Mouse (Mus musculus): ENCODE measurements at regions not wholly inside any gene's neighbourhood (a gene's known extent, or its start where the extent isn't known, plus 50 kb on each side); places are given as distances from the start of the nearest gene placed in this dataset.

DNA sequence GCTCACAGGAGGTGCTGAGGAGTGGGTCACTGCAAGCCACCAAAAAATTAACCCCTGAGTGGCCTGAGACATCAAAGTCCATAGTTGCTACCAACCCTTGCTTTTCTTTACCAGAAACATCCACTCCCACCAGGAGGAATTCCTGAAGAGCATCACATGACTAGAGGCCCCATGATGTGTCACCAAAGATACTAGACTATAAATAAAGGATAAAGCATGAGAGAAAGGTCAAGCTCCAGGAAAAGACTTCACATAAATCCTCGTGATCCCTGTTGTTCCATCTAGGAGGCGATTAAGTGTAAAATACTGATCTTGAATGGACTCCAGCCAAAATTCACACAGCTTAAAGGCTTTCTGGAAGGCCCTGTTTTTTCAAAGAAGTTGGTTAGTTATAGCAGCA, 190.6 kb downstream of the Adamts15 start:
- no peak overlapping the region for H3K4me3 ChIP-seq (ENCODE audit: control insufficient read depth, low read depth, low read length)

DNA sequence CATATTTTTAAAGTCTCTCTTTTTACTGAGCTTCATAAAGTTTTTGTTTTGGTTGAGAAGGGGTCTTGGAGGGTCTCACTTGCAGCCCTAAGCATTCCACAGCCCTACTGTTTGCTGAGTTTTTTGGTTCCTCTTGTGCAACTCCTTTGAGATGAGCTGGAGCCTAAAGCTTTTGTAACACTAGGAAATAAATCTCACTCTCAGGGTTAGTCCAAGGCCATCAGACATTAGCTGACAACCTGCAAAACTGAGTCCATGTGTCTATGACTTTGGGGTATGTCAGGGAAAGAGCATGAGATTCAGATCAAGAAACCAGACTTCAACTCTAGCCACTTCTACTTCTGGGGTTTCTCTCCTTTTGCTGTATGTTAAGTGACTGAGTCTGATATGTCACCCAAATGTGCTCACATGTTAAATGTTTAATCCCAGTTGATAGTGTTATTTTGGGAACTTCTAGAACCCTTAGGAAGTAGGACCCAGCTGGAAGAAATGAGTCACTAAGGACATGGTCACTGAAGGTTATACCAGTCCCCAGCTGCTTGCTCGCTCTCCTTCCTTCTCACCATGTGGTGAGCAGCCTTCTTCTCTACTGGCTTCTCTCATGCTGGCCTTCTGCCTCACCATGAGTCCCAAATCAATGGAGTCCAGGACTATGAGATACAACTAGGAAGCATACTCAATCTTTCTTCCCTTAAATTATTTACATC, 198.7 kb downstream of the Adamts15 start:
- Histone ChIP-seq H3K4me1 (ENCODE audit: control insufficient read depth, insufficient read depth, low read length) (no peaks in the 10 kb centered on the region), H3K36me3 (ENCODE audit: control insufficient read depth, insufficient read depth, low read length) (no peaks in the 10 kb centered on the region), H3K27ac (ENCODE audit: control insufficient read depth, insufficient read depth, low read depth, low read length) (no peak overlapping the region), H3K27me3 (ENCODE audit: control insufficient read depth, insufficient read depth, low read length) (no peaks in the 10 kb centered on the region), H3K4me3 (ENCODE audit: control insufficient read depth, low read depth, low read length) (no peak overlapping the region)
- TF ChIP-seq CTCF (IDR thresholded peaks at IDR 0.05; ENCODE audit: control insufficient read depth, insufficient read depth, insufficient replicate concordance, low read depth, low read length) (no peak), POLR2A (IDR thresholded peaks at IDR 0.05; ENCODE audit: control insufficient read depth, low read depth, low read length) (no peak)

More for the DNA sequence above, 190.6 kb downstream of the Adamts15 start:
- H3K27ac ChIP-seq (ENCODE audit: control insufficient read depth, insufficient read depth, low read depth, low read length): no peak overlapping the region
- H3K27me3 ChIP-seq (ENCODE audit: control insufficient read depth, insufficient read depth, low read length): no peaks in the 10 kb centered on the region
- H3K4me1 ChIP-seq (ENCODE audit: control insufficient read depth, insufficient read depth, low read length): no peaks in the 10 kb centered on the region
- H3K36me3 ChIP-seq (ENCODE audit: control insufficient read depth, insufficient read depth, low read length): no peaks in the 10 kb centered on the region
- TF ChIP-seq POLR2A (IDR thresholded peaks at IDR 0.05; ENCODE audit: control insufficient read depth, low read depth, low read length) (no peak), CTCF (IDR thresholded peaks at IDR 0.05; ENCODE audit: control insufficient read depth, insufficient read depth, insufficient replicate concordance, low read depth, low read length) (no peak)

DNA sequence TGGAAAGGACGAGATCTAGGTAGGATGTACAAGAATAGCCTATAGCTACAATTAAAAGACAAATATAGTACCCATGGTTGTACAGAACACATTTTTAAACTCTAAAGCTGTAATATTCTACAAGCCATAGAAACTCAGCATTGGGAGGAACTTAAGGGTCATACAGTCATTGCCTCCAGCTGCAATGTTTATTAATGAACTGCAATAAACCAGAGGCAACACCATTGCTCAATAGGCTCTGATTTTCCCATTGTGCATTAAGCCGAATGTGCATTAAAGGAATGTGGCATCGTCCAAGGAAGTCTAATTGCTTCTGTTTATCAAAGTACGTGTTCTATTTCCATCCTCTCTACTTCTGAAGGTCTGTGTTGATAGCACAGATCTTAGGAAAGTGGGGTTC, 200.4 kb downstream of the Adamts15 start:
- H3K36me3 ChIP-seq (ENCODE audit: control insufficient read depth, insufficient read depth, low read length): no peaks in the 10 kb centered on the region
- no peak for TF ChIP-seq CTCF (IDR thresholded peaks at IDR 0.05; ENCODE audit: control insufficient read depth, insufficient read depth, insufficient replicate concordance, low read depth, low read length)
- no peak overlapping the region for H3K4me3 ChIP-seq (ENCODE audit: control insufficient read depth, low read depth, low read length)
- H3K27me3 ChIP-seq (ENCODE audit: control insufficient read depth, insufficient read depth, low read length): no peaks in the 10 kb centered on the region
- H3K4me1 ChIP-seq (ENCODE audit: control insufficient read depth, insufficient read depth, low read length): no peaks in the 10 kb centered on the region
- H3K27ac ChIP-seq (ENCODE audit: control insufficient read depth, insufficient read depth, low read depth, low read length): no peak overlapping the region

DNA sequence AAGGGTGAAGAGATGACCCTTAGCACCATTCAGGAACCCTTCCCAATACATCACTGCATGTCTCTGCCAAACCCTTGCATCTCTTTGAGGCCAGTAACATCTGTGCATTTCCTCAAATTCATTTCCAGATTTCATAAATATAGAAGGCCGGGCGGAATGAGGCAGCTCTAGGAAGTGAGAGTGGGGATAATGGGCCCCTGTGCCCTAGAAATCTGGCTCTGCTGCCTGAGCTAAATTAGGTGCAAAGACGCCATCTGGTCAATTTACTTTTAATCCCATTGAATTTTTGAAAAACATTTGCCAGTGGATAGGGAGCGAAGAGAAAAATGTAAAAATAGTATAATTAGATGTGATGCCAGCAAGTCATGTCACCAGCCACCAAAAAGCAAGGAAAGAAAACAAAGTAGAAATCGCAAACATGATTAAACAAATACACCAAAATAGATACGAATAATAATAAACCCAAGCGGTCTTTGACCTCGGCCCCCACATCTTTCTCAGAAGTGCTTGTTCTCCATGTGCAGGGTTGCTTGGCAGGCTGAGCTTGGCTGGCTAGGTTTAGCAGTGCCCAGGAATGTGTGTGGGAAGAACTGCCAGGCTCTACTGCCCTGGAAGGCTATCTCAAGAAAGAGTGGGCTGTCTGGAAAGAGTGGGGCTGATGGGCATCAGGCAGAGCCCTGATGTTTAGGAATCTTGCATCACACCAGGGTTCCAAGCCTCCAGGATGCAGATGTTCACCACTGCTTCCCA, 205.7 kb downstream of the Adamts15 start:
- no peaks in the 10 kb centered on the region for H3K27me3 ChIP-seq (ENCODE audit: control insufficient read depth, insufficient read depth, low read length)
- H3K36me3 ChIP-seq (ENCODE audit: control insufficient read depth, insufficient read depth, low read length): no peaks in the 10 kb centered on the region
- H3K27ac ChIP-seq (ENCODE audit: control insufficient read depth, insufficient read depth, low read depth, low read length): no peak overlapping the region
- H3K4me3 ChIP-seq (ENCODE audit: control insufficient read depth, low read depth, low read length): no peak overlapping the region
- TF ChIP-seq CTCF (IDR thresholded peaks at IDR 0.05; ENCODE audit: control insufficient read depth, insufficient read depth, insufficient replicate concordance, low read depth, low read length) (no peak), POLR2A (IDR thresholded peaks at IDR 0.05; ENCODE audit: control insufficient read depth, low read depth, low read length) (no peak)
- no peaks in the 10 kb centered on the region for H3K4me1 ChIP-seq (ENCODE audit: control insufficient read depth, insufficient read depth, low read length)

DNA sequence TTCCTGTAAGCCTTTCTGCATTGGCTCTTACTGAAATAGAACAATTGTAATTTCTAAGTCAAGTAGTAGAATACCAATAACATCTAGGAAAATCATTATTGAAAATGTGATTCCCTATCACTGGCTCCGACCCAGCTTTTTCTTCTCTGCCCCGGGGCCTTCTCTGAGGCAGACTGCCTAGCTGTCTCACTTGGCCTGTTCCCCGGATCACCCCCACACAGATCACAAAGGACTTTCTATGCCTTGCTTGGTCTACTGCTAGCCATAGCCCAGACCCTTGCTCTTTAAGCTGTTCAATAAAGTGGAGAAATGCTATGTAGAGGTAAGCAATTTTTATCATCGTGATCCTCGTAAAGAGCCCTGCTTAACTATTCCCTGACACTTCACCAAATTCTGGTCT, 212.1 kb downstream of the Adamts15 start:
- H3K4me3 ChIP-seq (ENCODE audit: control insufficient read depth, low read depth, low read length): no peak overlapping the region
- H3K27ac ChIP-seq (ENCODE audit: control insufficient read depth, insufficient read depth, low read depth, low read length): no peak overlapping the region
- H3K27me3 ChIP-seq (ENCODE audit: control insufficient read depth, insufficient read depth, low read length): no peaks in the 10 kb centered on the region
- no peak for TF ChIP-seq CTCF (IDR thresholded peaks at IDR 0.05; ENCODE audit: control insufficient read depth, insufficient read depth, insufficient replicate concordance, low read depth, low read length)
- no peak for TF ChIP-seq POLR2A (IDR thresholded peaks at IDR 0.05; ENCODE audit: control insufficient read depth, low read depth, low read length)
- H3K36me3 ChIP-seq (ENCODE audit: control insufficient read depth, insufficient read depth, low read length): no peaks in the 10 kb centered on the region
- H3K4me1 ChIP-seq (ENCODE audit: control insufficient read depth, insufficient read depth, low read length): no peaks in the 10 kb centered on the region

DNA sequence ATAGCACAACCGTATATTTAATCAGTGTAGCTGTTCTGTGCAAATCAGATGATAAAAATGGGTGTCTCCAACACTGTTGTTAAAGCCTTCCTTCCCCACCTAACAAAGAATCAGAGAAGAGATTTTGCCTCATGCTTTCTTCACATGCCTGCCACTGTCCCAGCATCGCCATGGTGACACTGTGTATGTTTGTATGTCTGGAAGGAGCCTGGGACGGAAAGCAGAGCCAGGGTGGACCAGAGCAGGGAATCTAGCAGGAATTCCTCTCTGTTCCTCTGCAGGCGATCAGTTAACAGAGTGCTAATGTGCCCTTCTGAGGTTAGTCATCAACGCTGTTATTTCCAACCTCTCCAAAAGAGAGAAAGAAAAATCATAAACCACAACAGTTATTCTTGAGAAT, 222.4 kb downstream of the Adamts15 start:
- H3K4me3 ChIP-seq (ENCODE audit: control insufficient read depth, low read depth, low read length): no peak overlapping the region
- no peaks in the 10 kb centered on the region for H3K36me3 ChIP-seq (ENCODE audit: control insufficient read depth, insufficient read depth, low read length)
- H3K27me3 ChIP-seq (ENCODE audit: control insufficient read depth, insufficient read depth, low read length): no peaks in the 10 kb centered on the region
- TF ChIP-seq POLR2A (IDR thresholded peaks at IDR 0.05; ENCODE audit: control insufficient read depth, low read depth, low read length) (no peak), CTCF (IDR thresholded peaks at IDR 0.05; ENCODE audit: control insufficient read depth, insufficient read depth, insufficient replicate concordance, low read depth, low read length) (no peak)
- no peaks in the 10 kb centered on the region for H3K4me1 ChIP-seq (ENCODE audit: control insufficient read depth, insufficient read depth, low read length)
- no peak overlapping the region for H3K27ac ChIP-seq (ENCODE audit: control insufficient read depth, insufficient read depth, low read depth, low read length)

DNA sequence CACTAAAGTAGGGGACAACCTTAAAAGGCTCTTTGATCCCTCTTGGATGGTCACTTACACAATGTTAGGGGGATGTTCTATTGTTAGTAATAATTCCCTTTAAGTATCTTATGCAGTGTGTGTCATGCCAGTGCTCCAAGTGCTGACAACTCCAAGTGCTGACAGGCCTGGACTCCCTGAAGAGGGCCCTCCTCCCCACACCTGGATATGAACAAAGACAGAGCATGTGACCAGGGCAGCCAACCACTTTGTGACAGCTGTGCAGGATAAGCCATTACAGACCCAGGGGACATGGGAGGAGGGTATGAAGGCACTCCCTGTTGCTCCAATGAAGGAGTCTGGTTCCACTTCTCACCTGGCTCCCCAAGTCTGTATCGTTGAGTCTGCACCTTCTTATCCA, 224.7 kb downstream of the Adamts15 start:
- Histone ChIP-seq H3K4me1 (ENCODE audit: control insufficient read depth, insufficient read depth, low read length) (no peaks in the 10 kb centered on the region), H3K27me3 (ENCODE audit: control insufficient read depth, insufficient read depth, low read length) (no peaks in the 10 kb centered on the region), H3K36me3 (ENCODE audit: control insufficient read depth, insufficient read depth, low read length) (no peaks in the 10 kb centered on the region), H3K4me3 (ENCODE audit: control insufficient read depth, low read depth, low read length) (no peak overlapping the region), H3K27ac (ENCODE audit: control insufficient read depth, insufficient read depth, low read depth, low read length) (no peak overlapping the region)
- TF ChIP-seq POLR2A (IDR thresholded peaks at IDR 0.05; ENCODE audit: control insufficient read depth, low read depth, low read length) (no peak), CTCF (IDR thresholded peaks at IDR 0.05; ENCODE audit: control insufficient read depth, insufficient read depth, insufficient replicate concordance, low read depth, low read length) (no peak)

Data from testis, adult 2 months (tissue).